Mouse (Mus musculus): Measurements from ENCODE around the gene Lrrfip1.

GRCm38 (mm10) chr1:91101709-91102440 lies 103.3 kb downstream of the Lrrfip1 start:
- TF ChIP-seq CTCF (IDR thresholded peaks at IDR 0.05; ENCODE audit: low read depth) (no peak), EP300 (IDR thresholded peaks at IDR 0.05; ENCODE audit: low read depth) (no peak)

All from liver, embryonic 14.5 days (tissue).